Comparison of ENCODE assay signal across 34 mouse cellular contexts in the genomic region with DNA sequence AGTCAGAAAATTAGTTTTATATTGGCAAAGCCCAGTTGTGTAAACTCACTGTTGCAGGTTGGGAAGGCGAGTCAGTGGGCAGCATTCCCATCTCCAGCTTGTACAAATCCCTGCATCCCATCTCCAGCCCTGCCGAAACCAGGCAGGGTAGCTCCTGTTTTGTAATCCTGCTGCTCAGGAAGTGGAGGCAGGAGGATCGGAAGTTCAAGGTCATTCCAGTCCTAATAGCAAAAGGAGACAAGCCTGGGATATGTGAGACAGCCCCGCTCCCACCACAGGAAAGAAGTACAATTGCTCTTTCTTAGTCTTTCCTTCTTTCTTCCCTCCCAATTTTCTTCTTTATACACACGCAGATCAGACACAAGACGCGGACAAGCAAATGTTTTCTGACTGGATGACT. TPM values are rescaled to one million over a fixed set of nuclear protein-coding genes. Genes with fewer than 3 reads are reported as not detected.
DNase-seq lines count a peak whose midpoint lies in the region; ATAC-seq and TF ChIP-seq lines count a peak whose summit lies in the region.
"Had no signal": no experiment of that assay in that cellular context is flagged by ENCODE, and none has a peak within 500 bp of the region (broad histone marks: within the 10 kb centered on the region; RNA-seq: fewer than 3 reads in every experiment).

No protein-coding gene starts in this region.

- no peaks in the 10 kb centered on the region for H3K36me3 ChIP-seq in midbrain, embryonic 10.5 days
- H3K36me3 ChIP-seq in midbrain, embryonic 16.5 days (ENCODE audit: control insufficient read depth, insufficient read depth, low read length) = no peaks in the 10 kb centered on the region
- H3K36me3 ChIP-seq in E14TG2a.4 (ENCODE audit: insufficient read depth, low read length) = no peaks in the 10 kb centered on the region
- H3K36me3 ChIP-seq in intestine, postnatal 0 days (ENCODE audit: control insufficient read depth, insufficient read depth) = no peaks in the 10 kb centered on the region
- H3K36me3 ChIP-seq: embryonic facial prominence, embryonic 12.5 days; embryonic facial prominence, embryonic 15.5 days; heart, embryonic 12.5 days; heart, embryonic 15.5 days had no signal

- no peak overlapping the region for H3K9ac ChIP-seq in midbrain, embryonic 16.5 days (ENCODE audit: low read depth, low read length)
- H3K9ac ChIP-seq in intestine, postnatal 0 days (ENCODE audit: low read depth, low read length) = no peak overlapping the region
- H3K9ac ChIP-seq: embryonic facial prominence, embryonic 12.5 days; embryonic facial prominence, embryonic 15.5 days; forebrain, postnatal 0 days; heart, embryonic 12.5 days; heart, embryonic 15.5 days; hindbrain, embryonic 14.5 days had no signal

- ATAC-seq in midbrain, embryonic 16.5 days = no peak
- no peak for ATAC-seq in intestine, postnatal 0 days
- ATAC-seq: forebrain, embryonic 14.5 days; forebrain, postnatal 0 days; hindbrain, postnatal 0 days; inflammation-experienced regulatory T-cells, adult 6 months had no signal

- H3K27me3 ChIP-seq in midbrain, embryonic 10.5 days (ENCODE audit: low read depth, poor library complexity, severe bottlenecking) = no peaks in the 10 kb centered on the region
- no peaks in the 10 kb centered on the region for H3K27me3 ChIP-seq in midbrain, embryonic 16.5 days (ENCODE audit: control insufficient read depth, insufficient read depth, low read depth, low read length)
- H3K27me3 ChIP-seq in E14TG2a.4 (ENCODE audit: insufficient read depth, low read length) = no peaks in the 10 kb centered on the region
- H3K27me3 ChIP-seq in intestine, postnatal 0 days (replicated peaks; ENCODE audit: control insufficient read depth, insufficient read depth, low read length) = no peaks in the 10 kb centered on the region
- H3K27me3 ChIP-seq: embryonic facial prominence, embryonic 12.5 days; embryonic facial prominence, embryonic 15.5 days; heart, embryonic 15.5 days had no signal

- H3K27ac ChIP-seq in midbrain, embryonic 10.5 days (replicated peaks) = no peak overlapping the region
- no peak overlapping the region for H3K27ac ChIP-seq in midbrain, embryonic 16.5 days (ENCODE audit: low read length)
- H3K27ac ChIP-seq in intestine, postnatal 0 days (ENCODE audit: low read depth, low read length) = no peak overlapping the region
- H3K27ac ChIP-seq: embryonic facial prominence, embryonic 12.5 days; embryonic facial prominence, embryonic 15.5 days; heart, embryonic 15.5 days; hindbrain, embryonic 14.5 days; hindbrain, postnatal 0 days had no signal

- H3K4me2 ChIP-seq in midbrain, embryonic 16.5 days (ENCODE audit: low read length) = no peak overlapping the region
- no peak overlapping the region for H3K4me2 ChIP-seq in intestine, postnatal 0 days (replicated peaks; ENCODE audit: low read depth)
- H3K4me2 ChIP-seq: embryonic facial prominence, embryonic 12.5 days; embryonic facial prominence, embryonic 15.5 days; heart, embryonic 12.5 days; heart, embryonic 15.5 days; hindbrain, embryonic 14.5 days had no signal

- WGBS in midbrain, embryonic 10.5 days = 79% methylated on average over 7 of the region's 7 CpGs
- WGBS in midbrain, embryonic 16.5 days = 58% methylated on average over 7 of the region's 7 CpGs
- 58% methylated on average over 7 of the region's 7 CpGs for WGBS in intestine, postnatal 0 days

- TF ChIP-seq CTCF in E14TG2a.4 (conservative IDR thresholded peaks at IDR 0.05; ENCODE audit: low read length) = no peak
- TF ChIP-seq CTCF in intestine, postnatal 0 days (IDR thresholded peaks at IDR 0.05; ENCODE audit: low read depth) = no peak

- intact Hi-C loops in heart, postnatal 25 days (cut with DNase I) = loop anchor here (10.0 kb wide), 1 partner anchor 124 kb away; the partner anchor contains the start of gene Them7

- peak; percentile 84 for DNase-seq in heart, adult 11 months
- no peak for DNase-seq in heart, postnatal 25 days (ENCODE audit: low spot score)
- DNase-seq in midbrain, embryonic 10.5 days (ENCODE audit: low spot score) = peak; percentile 10
- DNase-seq in R1 (ENCODE audit: low read depth, low spot score) = peak; percentile 84
- DNase-seq in heart, adult 18-20 months = no peak
- DNase-seq: adrenal gland, adult 2 months; adrenal gland, postnatal 14 days; cerebellum, adult 11 months; cerebellum, adult 2 months; cerebellum, adult 9-11 months; cerebellum, postnatal 25 days; forebrain, postnatal 0 days; gastrocnemius, postnatal 25 days; heart, postnatal 10 days; heart, postnatal 4 days had no signal

- H3K9me3 ChIP-seq in midbrain, embryonic 10.5 days (replicated peaks) = no peaks in the 10 kb centered on the region
- H3K9me3 ChIP-seq in midbrain, embryonic 16.5 days (replicated peaks; ENCODE audit: control insufficient read depth, low read length, poor library complexity, severe bottlenecking) = no peaks in the 10 kb centered on the region
- H3K9me3 ChIP-seq in E14TG2a.4 (ENCODE audit: low read length) = peaks cover 13% of the 10 kb centered on the region
- H3K9me3 ChIP-seq in intestine, postnatal 0 days (ENCODE audit: control insufficient read depth) = no peaks in the 10 kb centered on the region
- H3K9me3 ChIP-seq: embryonic facial prominence, embryonic 12.5 days; embryonic facial prominence, embryonic 15.5 days; heart, embryonic 12.5 days; heart, embryonic 15.5 days had no signal

- H3K4me3 ChIP-seq in midbrain, embryonic 10.5 days = no peak overlapping the region
- no peak overlapping the region for H3K4me3 ChIP-seq in midbrain, embryonic 16.5 days (ENCODE audit: low read depth, low read length)
- H3K4me3 ChIP-seq in E14TG2a.4 (replicated peaks; ENCODE audit: low read length) = 0 out of 2 replicates have a peak overlapping the region, but pooled peaks have one; percentile 1
- H3K4me3 ChIP-seq in intestine, postnatal 0 days (ENCODE audit: low read depth, low read length) = no peak overlapping the region
- H3K4me3 ChIP-seq: embryonic facial prominence, embryonic 12.5 days; embryonic facial prominence, embryonic 15.5 days; heart, embryonic 12.5 days; heart, embryonic 15.5 days had no signal

- H3K4me1 ChIP-seq in midbrain, embryonic 10.5 days = no peaks in the 10 kb centered on the region
- H3K4me1 ChIP-seq in midbrain, embryonic 16.5 days (ENCODE audit: control insufficient read depth, insufficient read depth, low read length) = no peaks in the 10 kb centered on the region
- peaks cover 29% of the 10 kb centered on the region for H3K4me1 ChIP-seq in E14TG2a.4 (replicated peaks; ENCODE audit: low read depth, low read length)
- H3K4me1 ChIP-seq in intestine, postnatal 0 days (replicated peaks; ENCODE audit: control insufficient read depth, insufficient read depth, low read length) = no peaks in the 10 kb centered on the region
- H3K4me1 ChIP-seq: embryonic facial prominence, embryonic 15.5 days had no signal

RNA-seq across cellular contexts. Expression of gene Gm11060, which starts 8.7 kb away (rescaled TPM):
- not detected for total RNA-seq in heart, postnatal 25 days (2021)
- polyA plus RNA-seq in midbrain, embryonic 10.5 days (2016; fragmentation: Nextera tagmentation; extraction: Ambion mirVana) = not detected in 2 replicates
- polyA plus RNA-seq in midbrain, embryonic 16.5 days (2015; fragmentation: Nextera tagmentation; extraction: Ambion mirVana) = not detected in 2 replicates
- not detected in 2 replicates for polyA plus RNA-seq in intestine, postnatal 0 days (2015; fragmentation: Nextera tagmentation; extraction: Ambion mirVana)
- total RNA-seq in heart, adult 18-20 months (2021) = not detected
- total RNA-seq: adrenal gland, adult 2 months; adrenal gland, postnatal 14 days; adrenal gland, postnatal 4 days; common myeloid progenitor, adult 5-6 weeks; ES-E14; forebrain, postnatal 0 days; gastrocnemius, adult 8-10 months; gastrocnemius, postnatal 25 days; granulocyte monocyte progenitor cell, adult 5-6 weeks; heart, postnatal 10 days; heart, postnatal 4 days; hindbrain, postnatal 0 days had no signal
- polyA plus RNA-seq: adrenal gland, adult 2 months; cerebellum, adult 2 months; embryonic facial prominence, embryonic 12.5 days; embryonic facial prominence, embryonic 15.5 days; forebrain, embryonic 11.5 days; forebrain, embryonic 14.5 days; forebrain, postnatal 0 days; frontal cortex, adult 2 months; heart, embryonic 12.5 days; heart, embryonic 15.5 days; hindbrain, embryonic 11.5 days; hindbrain, embryonic 14.5 days; hindbrain, postnatal 0 days; inflammation-experienced regulatory T-cells, adult 6 months had no signal

RNA-seq across cellular contexts. Expression of gene Wt1, which starts 25.8 kb away (rescaled TPM):
- 1 to 10 TPM; 6.0 to 6.6 TPM for total RNA-seq in heart, postnatal 25 days (2021)
- polyA plus RNA-seq in midbrain, embryonic 10.5 days (2016; fragmentation: Nextera tagmentation; extraction: Ambion mirVana) = 0.05 TPM in 1 of 2 replicates, not detected in the other
- 0.13 and 0.22 TPM in 2 replicates for polyA plus RNA-seq in midbrain, embryonic 16.5 days (2015; fragmentation: Nextera tagmentation; extraction: Ambion mirVana)
- 3.9 TPM in 2 replicates for polyA plus RNA-seq in intestine, postnatal 0 days (2015; fragmentation: Nextera tagmentation; extraction: Ambion mirVana)
- 1 to 10 TPM; 4.1 to 6.8 TPM for total RNA-seq in heart, adult 18-20 months (2021)
- total RNA-seq: common myeloid progenitor, adult 5-6 weeks; gastrocnemius, adult 8-10 months; granulocyte monocyte progenitor cell, adult 5-6 weeks had no signal
- polyA plus RNA-seq: cerebellum, adult 2 months; forebrain, embryonic 14.5 days; inflammation-experienced regulatory T-cells, adult 6 months had no signal

Comparison
In these comparisons a context has a peak if more than half of its experiments do, and no peak if none do; other contexts are left out.
1. DNase-seq: peak in heart, adult 11 months (single experiment), midbrain, embryonic 10.5 days (single experiment) and R1 (single experiment); none in heart, postnatal 25 days (single experiment) and heart, adult 18-20 months (0 of 2).